Mouse (Mus musculus) stomach, embryonic 14.5 days (tissue): ENCODE measurements around the gene Ncstn. TPM values are rescaled to one million over a fixed set of nuclear protein-coding genes. Genes with fewer than 3 reads are reported as not detected.

Experiments used
- ATAC-seq: fragments of 200-750 bp; cut with Nextera tagmentation; 2 replicates; pipeline ENCODE4 v1.8.0; 2017; ENCODE audit warnings: low read depth, moderate TSS enrichment; ENCODE audit not compliant: insufficient number of reproducible peaks, insufficient read depth, low FRiP score
- H3K27ac ChIP-seq: fragments of 300-500 bp; sonication (generic); 2 replicates; pipeline ENCODE4 v1.5.1; 2014; ENCODE audit warnings: mild to moderate bottlenecking, low read length, moderate library complexity, mixed read lengths
- H3K27me3 ChIP-seq: fragments of 300-500 bp; sonication (generic); 2 replicates; pipeline ENCODE4 v1.6.1; 2014; ENCODE audit warnings: low read length, control low read depth, mixed read lengths; ENCODE audit not compliant: control insufficient read depth, insufficient read depth
- H3K36me3 ChIP-seq: fragments of 300-500 bp; sonication (generic); 2 replicates; pipeline ENCODE4 v1.6.1; 2014; ENCODE audit warnings: mild to moderate bottlenecking, control low read depth, low read length, moderate library complexity, mixed read lengths; ENCODE audit not compliant: control insufficient read depth, insufficient read depth
- H3K4me1 ChIP-seq: fragments of 300-500 bp; sonication (generic); 2 replicates; pipeline ENCODE4 v1.6.1; 2014; ENCODE audit warnings: low read length, control low read depth, mixed read lengths; ENCODE audit not compliant: control insufficient read depth, insufficient read depth
- H3K4me2 ChIP-seq: fragments of 300-500 bp; sonication (generic); replicated peaks from 2 replicates; pipeline ENCODE4 v1.6.1; 2014; ENCODE audit warnings: low read depth, low read length, control low read depth
- H3K4me3 ChIP-seq: fragments of 300-500 bp; sonication (generic); 2 replicates; pipeline ENCODE4 v1.5.1; 2014; ENCODE audit warnings: low read depth, low read length, control low read depth
- H3K9ac ChIP-seq: fragments of 300-500 bp; sonication (generic); replicated peaks from 2 replicates; pipeline ENCODE4 v1.6.1; 2014; ENCODE audit warnings: low read depth, mild to moderate bottlenecking, control low read depth, low read length, moderate library complexity, mixed read lengths
- H3K9me3 ChIP-seq: fragments of 300-500 bp; sonication (generic); 2 replicates; pipeline ENCODE4 v1.6.1; 2016; ENCODE audit warnings: low read depth, low read length, control low read depth; ENCODE audit not compliant: control insufficient read depth
- WGBS: fragments of 180-500 bp; shearing (Covaris S2); extraction: QIAGEN DNeasy Blood & Tissue Kit; methylation state at CpG from one replicate; pipeline ENCODE4 v1.1.7; 2014; 5-methylcytosine and 5-hydroxymethylcytosine counted together
- polyA plus RNA-seq: library from polyadenylated mRNA; unstranded; fragments of >200 nt; fragmentation: Nextera tagmentation; extraction: Ambion mirVana; gene quantifications from 2 replicates; pipeline ENCODE4 v1.2.1, GENCODE M21; 2014

The Ncstn gene
- polyA plus RNA-seq, 1 experiment from 2014 or later: 139 TPM

DNA sequence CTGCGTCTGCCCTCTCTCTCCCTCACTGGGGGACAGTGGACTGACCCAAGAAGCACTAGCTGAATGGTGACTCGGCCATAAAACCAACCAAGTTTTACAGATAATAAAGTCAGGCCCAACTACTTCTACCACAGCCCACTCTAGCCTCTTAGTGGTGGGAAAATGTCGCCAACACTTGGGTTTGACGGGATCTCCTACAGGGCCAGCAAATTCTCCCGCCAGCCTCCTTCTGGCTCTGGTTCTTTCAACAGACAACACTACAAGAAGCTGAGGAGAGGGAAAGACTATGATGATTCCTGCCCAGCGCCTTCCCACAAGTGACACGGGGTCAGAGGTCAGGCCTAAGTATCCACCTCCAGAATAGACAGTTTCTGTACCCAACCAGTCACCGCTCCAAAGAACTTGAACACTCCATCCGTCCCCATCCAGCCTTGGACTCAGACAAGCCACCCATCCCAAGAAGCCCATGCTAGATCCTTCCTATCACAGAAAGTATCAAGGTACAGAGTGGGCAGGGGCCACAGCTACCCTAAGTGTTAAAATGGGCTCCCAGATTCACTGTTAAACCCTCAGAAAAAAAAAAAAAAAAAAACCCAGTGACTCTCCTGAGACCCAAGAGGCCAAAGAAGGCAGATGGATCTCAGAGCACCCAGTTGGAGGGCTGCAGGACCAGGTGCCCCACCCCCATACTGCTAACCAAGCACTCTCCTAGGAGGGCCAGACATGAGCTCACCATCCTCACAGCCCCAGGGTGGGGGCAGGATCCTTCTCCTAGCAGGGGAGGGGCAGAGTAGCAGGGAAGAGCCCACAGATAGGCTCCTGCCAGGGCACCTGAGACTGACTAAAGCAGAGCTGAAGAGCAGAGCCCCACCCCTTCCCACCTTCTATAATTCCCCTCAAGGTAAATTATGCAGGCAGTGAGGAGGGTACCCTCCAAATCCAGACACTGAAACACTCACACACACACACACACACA is 64.0 kb downstream of the Ncstn start:
- Histone ChIP-seq H3K4me1 (peaks cover 34% of the 10 kb centered on the region; the same call in 1 of the 2 replicates), H3K27me3 (no peaks in the 10 kb centered on the region), H3K4me2 (no peak overlapping the region), H3K4me3 (no peak overlapping the region), H3K9ac (no peak overlapping the region), H3K36me3 (no peaks in the 10 kb centered on the region), H3K27ac (peak overlapping the region; percentile 7; the same call in 1 of the 2 replicates), H3K9me3 (no peaks in the 10 kb centered on the region)
- 86% methylated on average over 9 of the region's 9 CpGs for WGBS
- peak; percentile 57 for ATAC-seq

DNA sequence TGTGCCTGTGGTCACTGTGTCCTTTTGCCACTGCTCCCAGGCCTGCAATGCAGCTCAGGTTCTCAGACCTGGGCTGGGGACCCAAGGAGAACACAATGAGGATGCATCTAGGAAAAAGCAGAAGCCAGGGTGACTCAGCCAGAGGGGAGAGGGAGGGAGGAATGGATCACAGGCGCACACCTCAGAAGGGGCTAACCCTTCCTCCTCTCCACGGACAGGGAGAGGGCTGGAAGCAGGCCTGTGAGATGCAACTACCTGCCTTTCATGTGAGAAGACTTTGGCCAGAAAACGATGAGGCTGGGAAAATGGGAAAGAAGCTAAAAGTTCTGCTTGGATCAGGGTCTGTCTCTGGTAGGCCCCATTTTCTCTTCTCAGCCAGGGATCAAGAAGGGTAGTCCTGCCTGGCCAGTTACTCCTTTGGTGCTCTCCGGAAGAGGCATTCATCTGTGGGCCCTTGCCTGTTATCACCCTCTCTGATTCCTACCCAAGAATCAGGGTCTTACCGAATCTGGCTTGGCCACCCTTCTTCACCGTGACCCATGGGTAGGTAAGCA is 65.0 kb downstream of the Ncstn start:
- Histone ChIP-seq H3K4me1 (peaks cover 34% of the 10 kb centered on the region; the same call in 1 of the 2 replicates), H3K4me3 (no peak overlapping the region), H3K36me3 (peaks cover 5% of the 10 kb centered on the region; the same call in 1 of the 2 replicates), H3K4me2 (no peak overlapping the region), H3K27ac (0 out of 2 replicates have a peak overlapping the region, but pooled peaks have one; percentile 10), H3K27me3 (no peaks in the 10 kb centered on the region), H3K9ac (no peak overlapping the region), H3K9me3 (no peaks in the 10 kb centered on the region)
- 64% methylated on average over 6 of the region's 6 CpGs for WGBS
- ATAC-seq: no peak

DNA sequence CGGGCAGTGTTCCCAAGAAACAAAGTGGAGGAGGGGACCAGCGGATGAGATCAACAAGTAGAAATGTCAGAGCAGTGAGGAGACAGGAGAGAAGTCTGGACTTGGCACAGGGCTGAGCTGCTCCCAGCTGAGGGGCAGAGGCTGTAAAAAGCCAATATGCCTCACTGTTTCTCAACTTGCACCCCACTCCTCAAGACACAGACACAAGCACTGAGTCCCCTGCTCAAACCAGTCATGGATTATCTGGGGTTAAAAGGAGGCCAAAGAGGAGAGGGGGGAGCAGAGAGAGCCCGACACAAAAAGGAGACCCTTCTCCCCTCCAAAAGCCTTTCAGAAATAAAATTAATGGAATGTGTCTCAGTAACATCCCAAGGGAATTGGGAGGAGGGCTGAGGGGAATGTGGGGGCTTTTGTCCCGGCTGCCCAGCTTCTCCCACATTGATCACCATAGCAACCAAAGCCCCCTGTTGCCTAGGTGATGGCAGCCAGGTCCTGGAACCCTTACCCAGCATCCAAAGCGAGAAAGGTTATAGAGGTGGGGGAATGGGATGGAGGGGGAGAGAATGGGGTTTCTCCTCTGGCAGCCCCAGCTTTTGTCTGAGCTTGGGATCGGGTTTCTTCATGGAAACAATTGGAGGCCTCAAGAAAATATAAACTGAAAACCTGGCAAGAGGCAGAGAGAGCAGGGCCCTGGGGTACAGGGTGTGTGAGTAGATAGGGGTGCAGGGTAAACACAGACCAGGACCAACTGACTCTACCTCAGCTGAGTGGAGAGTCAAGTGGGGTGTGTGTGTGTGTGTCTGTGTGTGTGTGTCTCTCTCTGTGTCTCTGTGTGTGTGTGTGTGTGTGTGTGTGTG is 65.7 kb downstream of the Ncstn start:
- no peaks in the 10 kb centered on the region for H3K9me3 ChIP-seq
- H3K4me3 ChIP-seq: no peak overlapping the region
- 26% methylated on average over 6 of the region's 6 CpGs for WGBS
- peaks cover 31% of the 10 kb centered on the region; the same call in 1 of the 2 replicates for H3K4me1 ChIP-seq
- H3K27me3 ChIP-seq: no peaks in the 10 kb centered on the region
- peak overlapping the region; percentile 3; the same call in 1 of the 2 replicates for H3K27ac ChIP-seq
- no peak for ATAC-seq
- H3K4me2 ChIP-seq: no peak overlapping the region
- H3K36me3 ChIP-seq: peaks cover 6% of the 10 kb centered on the region; the same call in 1 of the 2 replicates
- H3K9ac ChIP-seq: no peak overlapping the region

DNA sequence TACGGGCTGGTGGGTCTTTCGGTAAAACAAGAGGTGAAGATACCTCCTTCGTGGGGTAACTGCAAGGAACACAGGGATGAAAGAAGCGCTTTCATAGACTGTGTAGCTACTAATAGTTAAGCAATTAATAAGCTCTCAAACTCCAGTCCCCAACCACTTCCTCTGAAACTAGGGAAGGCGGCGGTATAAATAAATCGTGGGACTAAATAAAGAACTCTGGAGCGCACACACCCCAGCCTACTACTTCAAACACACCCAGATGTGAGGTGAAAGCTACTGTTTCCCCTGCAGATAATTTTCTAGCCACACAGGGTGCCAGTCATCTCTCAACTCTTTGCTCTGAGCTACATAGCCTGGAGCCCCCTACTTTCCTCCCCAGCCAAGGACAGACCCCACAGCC is 66.6 kb downstream of the Ncstn start:
- no peak for ATAC-seq
- WGBS: 55% methylated on average over 8 of the region's 8 CpGs
- no peaks in the 10 kb centered on the region for H3K27me3 ChIP-seq
- H3K4me2 ChIP-seq: no peak overlapping the region
- H3K4me1 ChIP-seq: peaks cover 31% of the 10 kb centered on the region; the same call in 1 of the 2 replicates
- no peak overlapping the region; the same call in 1 of the 2 replicates for H3K27ac ChIP-seq
- H3K36me3 ChIP-seq: peaks cover 14% of the 10 kb centered on the region
- H3K9me3 ChIP-seq: no peaks in the 10 kb centered on the region
- H3K9ac ChIP-seq: no peak overlapping the region
- H3K4me3 ChIP-seq: no peak overlapping the region

Other genes starting within 250 kb of the Ncstn start
- 1.1 and 2.1 TPM in 2 replicates for gene Cd84, start 243.1 kb downstream of the Ncstn start, polyA plus RNA-seq
- not detected in 2 replicates for gene Gm10521, start 187.1 kb downstream of the Ncstn start, polyA plus RNA-seq
- gene Slamf6, start 165.3 kb downstream of the Ncstn start, polyA plus RNA-seq: 0.17 TPM in 1 of 2 replicates, not detected in the other
- gene Vangl2, start 54.4 kb downstream of the Ncstn start, polyA plus RNA-seq: 17.1 and 18.4 TPM in 2 replicates
- not detected in 2 replicates for gene Nhlh1, start 25.2 kb downstream of the Ncstn start, polyA plus RNA-seq
- gene Copa, start 266 bp downstream of the Ncstn start, polyA plus RNA-seq: 182 and 195 TPM in 2 replicates
- 125 and 135 TPM in 2 replicates for gene Pex19, start 44.0 kb upstream of the Ncstn start, polyA plus RNA-seq
- 116 TPM in 2 replicates for gene Dcaf8, start 65.3 kb upstream of the Ncstn start, polyA plus RNA-seq
- 93.6 and 99.4 TPM in 2 replicates for gene Pea15a, start 124.0 kb upstream of the Ncstn start, polyA plus RNA-seq
- 13.6 and 13.8 TPM in 2 replicates for gene Casq1, start 137.1 kb upstream of the Ncstn start, polyA plus RNA-seq
- not detected in 2 replicates for gene Atp1a4, start 175.6 kb upstream of the Ncstn start, polyA plus RNA-seq
- gene Igsf8, start 178.8 kb upstream of the Ncstn start, polyA plus RNA-seq: 36.3 and 38.4 TPM in 2 replicates
- 2.3 TPM in 2 replicates for gene Atp1a2, start 215.3 kb upstream of the Ncstn start, polyA plus RNA-seq
- not detected in 2 replicates for gene Kcnj9, start 246.5 kb upstream of the Ncstn start, polyA plus RNA-seq